Mouse (Mus musculus) E14TG2a.4 (cell line): ENCODE data around the gene Enpp4.

Experiments used
- H3K27me3 ChIP-seq: 2 replicates; pipeline ENCODE4 v1.6.1; 2014; ENCODE audit warnings: low read length, control low read depth; ENCODE audit not compliant: insufficient read depth
- H3K36me3 ChIP-seq: 2 replicates; pipeline ENCODE4 v1.6.1; 2014; ENCODE audit warnings: low read length, control low read depth; ENCODE audit not compliant: insufficient read depth
- H3K4me1 ChIP-seq: replicated peaks from 2 replicates; pipeline ENCODE4 v1.6.1; 2014; ENCODE audit warnings: low read depth, low read length, control low read depth
- H3K4me3 ChIP-seq: replicated peaks from 2 replicates; pipeline ENCODE4 v1.5.1; 2014; ENCODE audit warnings: mild to moderate bottlenecking, low read length
- H3K9me3 ChIP-seq: 2 replicates; pipeline ENCODE4 v1.6.1; 2014; ENCODE audit warnings: low read length, control low read depth
- CTCF ChIP-seq: conservative IDR thresholded peaks from 2 replicates; pipeline ENCODE4 v1.5.1; 2014; ENCODE audit warnings: low read length
- NANOG ChIP-seq: IDR thresholded peaks from 2 replicates; pipeline ENCODE4 v1.6.1; 2014; ENCODE audit warnings: borderline replicate concordance, low read length, mixed read lengths
- POU5F1 ChIP-seq: IDR thresholded peaks from 2 replicates; pipeline ENCODE4 v1.6.1; 2014; ENCODE audit warnings: low read length, borderline replicate concordance

Gene Enpp4

DNA sequence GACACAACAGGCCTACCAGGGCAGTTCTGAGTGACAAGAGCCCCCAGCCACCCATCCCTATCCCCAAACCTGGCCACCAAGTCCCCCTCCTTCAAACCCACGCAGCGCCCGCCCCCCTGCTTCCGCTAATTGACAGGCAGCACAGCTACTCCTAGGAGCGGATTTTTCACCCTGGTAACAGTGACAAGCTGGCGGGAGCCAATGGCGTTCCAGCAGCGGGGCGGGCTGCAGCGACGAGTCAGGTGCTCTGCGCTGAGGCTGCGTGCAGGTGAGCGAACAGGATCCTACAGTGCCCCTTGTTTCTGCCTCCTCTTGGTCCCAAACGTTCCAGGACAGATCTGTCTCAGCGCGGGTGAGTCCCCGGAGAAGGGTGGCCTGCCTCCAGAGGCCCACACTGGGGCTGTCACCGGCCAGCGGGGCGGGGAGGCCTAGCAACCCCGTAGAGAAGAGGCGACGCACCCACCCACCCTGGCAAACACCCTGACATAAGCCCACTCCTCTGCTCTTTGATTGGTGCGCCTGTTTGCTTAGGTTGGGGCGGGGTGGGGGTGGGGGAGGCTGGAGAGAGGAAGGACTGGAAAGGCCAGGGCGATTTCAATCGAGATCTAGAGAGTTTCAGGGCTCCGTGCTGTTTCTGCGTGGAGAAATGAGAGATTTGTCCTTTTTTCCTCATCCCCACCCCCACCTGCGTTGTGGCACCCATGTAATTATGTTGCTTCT, 26.8 kb downstream of the Enpp4 start, which contains the start of gene Enpp5:
Enpp5 (plus strand) TSS at position 183 of the 720 bp plus-strand sequence.
- peak within 1 kb of the TSS; percentile 75 for H3K4me3 ChIP-seq
- peaks cover 8% of the 10 kb centered on the region; the same call in 1 of the 2 replicates for H3K27me3 ChIP-seq
- H3K4me1 ChIP-seq = peaks cover 5% of the 10 kb centered on the region; the same call in 1 of the 2 replicates
- H3K9me3 ChIP-seq = no peaks in the 10 kb centered on the region
- no peaks in the 10 kb centered on the region for H3K36me3 ChIP-seq
- no peak for TF ChIP-seq CTCF

DNA sequence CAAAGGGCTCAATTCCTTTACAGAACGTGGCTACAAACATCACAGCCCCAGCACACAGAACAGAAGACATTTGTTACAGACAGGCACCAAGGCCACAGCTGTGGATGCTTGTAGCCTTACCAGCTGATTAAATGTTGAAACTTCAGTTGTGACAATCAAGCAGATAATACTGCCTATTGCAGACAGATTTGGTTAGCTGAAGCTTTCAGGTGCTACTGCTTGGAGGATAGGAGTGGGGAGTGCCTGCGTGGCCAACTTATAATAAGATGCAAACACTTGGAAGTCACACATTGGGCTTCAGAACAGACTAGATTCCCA, 27.8 kb downstream of the Enpp4 start:
- Histone ChIP-seq H3K27me3 (peaks cover 8% of the 10 kb centered on the region; the same call in 1 of the 2 replicates), H3K4me3 (no peak overlapping the region), H3K36me3 (no peaks in the 10 kb centered on the region), H3K9me3 (no peaks in the 10 kb centered on the region), H3K4me1 (peaks cover 5% of the 10 kb centered on the region; the same call in 1 of the 2 replicates)
- TF ChIP-seq CTCF = no peak

DNA sequence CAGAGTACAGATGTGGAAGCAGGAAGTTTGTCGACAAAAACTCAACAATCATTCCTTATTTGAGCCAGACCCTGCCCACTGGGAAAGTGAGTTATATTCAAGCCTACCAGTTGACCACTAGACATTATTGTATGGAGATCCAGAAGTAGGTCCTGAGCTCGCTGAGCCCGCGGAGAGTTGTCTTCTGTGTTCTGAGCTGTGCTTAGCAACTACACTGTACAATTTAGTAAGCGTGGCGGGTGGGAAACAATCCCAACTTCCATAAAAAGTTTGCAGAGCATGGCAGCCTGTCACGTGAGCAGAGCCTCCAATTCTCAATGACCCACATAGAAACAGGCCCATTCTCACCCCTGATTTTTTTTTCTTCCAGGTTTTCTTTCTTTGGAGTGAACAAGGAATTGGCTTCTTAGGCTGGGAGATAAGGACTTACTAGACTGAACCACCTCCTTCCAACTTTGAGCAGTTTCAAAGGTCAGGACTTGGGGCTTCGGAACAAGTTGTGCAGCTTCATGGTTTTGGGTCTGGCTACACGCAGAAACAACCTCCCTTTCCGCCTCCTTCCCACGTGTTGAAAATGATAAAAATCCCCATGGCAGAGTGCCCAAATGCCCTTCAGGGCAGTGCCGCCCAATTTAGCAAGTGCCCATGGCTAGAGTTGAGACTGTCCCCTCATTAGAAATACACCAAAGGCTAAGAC, 28.3 kb downstream of the Enpp4 start:
- peaks cover 8% of the 10 kb centered on the region; the same call in 1 of the 2 replicates for H3K27me3 ChIP-seq
- TF ChIP-seq NANOG (no peak), POU5F1 (no peak), CTCF (no peak)
- no peaks in the 10 kb centered on the region for H3K36me3 ChIP-seq
- peaks cover 5% of the 10 kb centered on the region; the same call in 1 of the 2 replicates for H3K4me1 ChIP-seq
- H3K4me3 ChIP-seq = no peak overlapping the region
- no peaks in the 10 kb centered on the region for H3K9me3 ChIP-seq

DNA sequence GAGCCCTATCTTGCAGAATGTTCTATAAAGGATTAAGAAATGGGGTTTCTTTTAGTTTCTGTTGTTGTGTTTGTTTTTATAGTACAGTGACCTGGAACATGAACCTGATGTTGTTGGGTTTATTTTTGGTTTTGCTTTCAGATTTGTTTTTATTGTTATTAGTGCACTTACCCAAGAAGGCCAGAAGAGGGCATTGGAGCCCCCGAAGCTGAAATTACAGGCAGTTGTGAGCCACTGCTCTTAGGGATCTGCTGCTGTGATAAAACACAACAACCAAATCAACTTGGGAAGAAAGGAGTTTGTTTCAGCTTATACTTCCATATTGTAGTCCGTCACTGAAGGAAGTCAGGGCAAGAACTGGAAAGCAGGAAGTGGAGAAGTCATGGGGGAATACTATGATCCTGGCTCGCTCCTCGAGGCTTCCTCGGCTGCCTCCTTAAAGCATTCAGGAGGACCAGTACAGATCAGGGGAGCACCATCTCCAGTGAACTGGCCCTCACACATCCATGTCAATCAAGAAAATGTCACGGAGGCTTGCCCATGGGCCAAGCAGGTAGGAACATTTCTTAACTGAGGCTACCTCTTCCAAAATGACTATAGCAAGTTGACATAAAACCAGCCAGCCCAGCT, 29.4 kb downstream of the Enpp4 start:
- Histone ChIP-seq H3K4me1 (peaks cover 5% of the 10 kb centered on the region; the same call in 1 of the 2 replicates), H3K4me3 (no peak overlapping the region), H3K27me3 (peaks cover 8% of the 10 kb centered on the region; the same call in 1 of the 2 replicates), H3K36me3 (no peaks in the 10 kb centered on the region), H3K9me3 (peaks cover 7% of the 10 kb centered on the region; the same call in 1 of the 2 replicates)
- TF ChIP-seq CTCF (peak; percentile 63), POU5F1 (no peak), NANOG (no peak)

DNA sequence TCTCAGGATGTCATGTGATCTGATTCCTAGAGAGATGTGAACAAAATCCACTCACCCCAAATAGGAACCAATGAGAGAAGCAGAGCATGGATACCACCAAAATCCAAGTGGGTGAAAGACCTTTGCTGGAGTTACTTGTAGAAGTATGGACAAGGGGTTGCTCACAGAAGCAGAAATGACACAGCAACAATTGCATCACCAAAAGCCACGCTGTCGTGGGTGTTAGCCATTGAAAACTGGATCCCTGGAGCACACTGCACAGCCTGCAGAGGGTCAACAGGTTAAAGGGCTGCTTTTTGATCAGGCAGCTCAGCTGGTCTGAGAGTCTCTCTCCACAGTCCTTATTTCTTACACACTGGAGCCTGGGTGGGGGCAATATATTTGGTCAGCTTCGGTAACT, 30.0 kb downstream of the Enpp4 start:
- Histone ChIP-seq H3K4me3 (no peak overlapping the region), H3K36me3 (no peaks in the 10 kb centered on the region), H3K27me3 (peaks cover 8% of the 10 kb centered on the region; the same call in 1 of the 2 replicates), H3K9me3 (peaks cover 12% of the 10 kb centered on the region), H3K4me1 (peaks cover 5% of the 10 kb centered on the region; the same call in 1 of the 2 replicates)
- TF ChIP-seq NANOG (no peak), CTCF (no peak), POU5F1 (no peak)

DNA sequence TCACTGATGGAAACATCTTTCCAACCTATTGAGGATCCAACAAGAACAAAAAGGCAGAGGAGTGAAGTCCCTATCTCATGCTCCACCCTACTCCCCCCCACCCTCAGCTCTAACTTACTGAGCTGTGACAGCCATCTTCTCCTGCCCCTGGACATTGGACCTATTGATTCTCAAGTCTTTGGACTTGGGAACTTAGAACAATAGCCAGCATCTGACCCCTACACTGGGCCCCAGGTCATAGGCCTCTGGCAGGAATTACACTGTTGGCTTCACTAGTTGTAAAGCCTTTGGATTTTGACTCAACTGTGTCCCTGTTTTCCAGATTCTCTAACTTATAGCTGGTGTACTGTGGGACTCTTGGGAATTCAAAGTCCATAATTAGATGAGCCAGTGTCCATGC, 33.9 kb downstream of the Enpp4 start:
- H3K4me3 ChIP-seq = no peak overlapping the region
- TF ChIP-seq NANOG (no peak), CTCF (no peak), POU5F1 (no peak)
- no peaks in the 10 kb centered on the region for H3K4me1 ChIP-seq
- H3K36me3 ChIP-seq = no peaks in the 10 kb centered on the region
- H3K27me3 ChIP-seq = no peaks in the 10 kb centered on the region
- H3K9me3 ChIP-seq = peaks cover 33% of the 10 kb centered on the region

DNA sequence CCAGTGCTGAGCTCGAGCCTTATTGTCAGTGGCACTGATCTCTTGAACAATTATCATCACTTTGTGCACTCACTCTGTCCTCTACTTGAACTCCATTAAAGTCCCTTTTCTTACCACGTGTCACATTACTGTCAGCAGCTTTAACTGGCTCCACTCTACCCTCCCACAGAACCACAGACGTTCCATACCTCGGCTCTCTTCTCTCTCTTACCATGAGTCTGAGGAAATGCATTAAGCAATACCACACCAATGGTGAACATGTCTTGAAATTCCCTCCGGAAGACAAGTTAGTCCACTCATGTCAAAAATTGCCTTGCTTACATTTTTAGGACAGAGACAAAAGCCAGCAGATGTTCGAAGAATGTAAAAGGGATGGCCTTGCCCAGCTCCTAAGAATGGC, 36.7 kb downstream of the Enpp4 start:
- H3K27me3 ChIP-seq = no peaks in the 10 kb centered on the region
- no peaks in the 10 kb centered on the region for H3K36me3 ChIP-seq
- no peaks in the 10 kb centered on the region for H3K4me1 ChIP-seq
- TF ChIP-seq NANOG (no peak), POU5F1 (no peak), CTCF (no peak)
- H3K4me3 ChIP-seq = no peak overlapping the region
- peaks cover 38% of the 10 kb centered on the region for H3K9me3 ChIP-seq

DNA sequence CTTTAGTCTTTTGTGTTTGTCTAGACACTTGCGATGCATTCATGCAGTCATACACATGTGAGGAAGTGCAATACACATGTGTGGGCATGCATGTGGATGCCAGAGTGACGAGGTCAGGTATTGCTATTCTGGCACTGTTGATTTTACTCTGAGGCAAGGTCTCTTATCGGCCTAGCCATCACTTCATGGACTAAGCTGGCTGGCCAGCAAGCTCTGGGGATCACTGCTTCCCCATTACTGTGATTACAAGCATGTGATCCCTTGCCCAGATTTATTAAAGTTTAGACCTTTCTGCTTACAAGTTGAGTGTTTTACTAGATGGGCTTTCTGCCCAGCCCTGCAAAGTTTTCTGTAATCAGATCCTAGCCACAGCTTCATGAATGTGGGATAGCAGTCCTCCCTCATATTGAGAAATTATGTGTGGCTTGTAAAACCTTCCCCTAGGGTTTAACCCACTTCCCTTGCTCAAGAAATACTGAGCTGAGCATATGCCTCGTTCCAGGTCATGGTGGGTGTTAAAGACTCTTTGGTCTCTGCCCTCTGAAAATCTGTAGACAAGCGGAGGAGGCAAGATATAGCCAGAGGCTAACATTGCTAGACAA, 44.2 kb downstream of the Enpp4 start:
- no peaks in the 10 kb centered on the region for H3K36me3 ChIP-seq
- H3K4me1 ChIP-seq = no peaks in the 10 kb centered on the region
- TF ChIP-seq POU5F1 = no peak
- no peak for TF ChIP-seq NANOG
- no peak for TF ChIP-seq CTCF
- H3K27me3 ChIP-seq = 0 out of 2 replicates have a peak, but pooled peaks cover 3% of the 10 kb centered on the region
- no peak overlapping the region for H3K4me3 ChIP-seq
- H3K9me3 ChIP-seq = peaks cover 2% of the 10 kb centered on the region; the same call in 1 of the 2 replicates
